Mouse (Mus musculus): ENCODE results near the gene Ntm.

GRCm38 (mm10) chr9:29881614-29882013 is 81.3 kb downstream of the Ntm start:
- TF ChIP-seq POLR2A (IDR thresholded peaks at IDR 0.05; ENCODE audit: borderline replicate concordance, extremely low read depth, insufficient read depth, insufficient read length, poor library complexity, severe bottlenecking) (no peak), CTCF (IDR thresholded peaks at IDR 0.05; ENCODE audit: borderline replicate concordance, extremely low read depth, insufficient read depth, insufficient read length) (no peak)
